Mouse (Mus musculus): ENCODE data around the gene Sipa1. TPM values are rescaled to one million over a fixed set of nuclear protein-coding genes. Genes with fewer than 3 reads are reported as not detected.

The Sipa1 gene
- 16.3 and 16.8 TPM in 2 replicates for polyA plus RNA-seq (2016; fragmentation: Nextera tagmentation; extraction: Ambion mirVana)

GRCm38 (mm10) chr19:5662981-5663913, at the start of gene Sipa1:
Sipa1 (minus strand) TSS chr19:5663707.
- 1% methylated on average over 32 of the region's 32 CpGs for WGBS
- peak within 1 kb of the TSS; percentile 56 for H3K9ac ChIP-seq
- H3K4me2 ChIP-seq = peak within 1 kb of the TSS; percentile 54
- H3K9me3 ChIP-seq = no peaks in the 10 kb centered on the region
- H3K36me3 ChIP-seq (replicated peaks) = peaks cover 39% of the 10 kb centered on the region
- no peaks in the 10 kb centered on the region for H3K27me3 ChIP-seq
- H3K4me3 ChIP-seq (replicated peaks) = peak within 1 kb of the TSS; percentile 39
- peak within 1 kb of the TSS; percentile 42; the same call in 1 of the 2 replicates for H3K27ac ChIP-seq
- peak; percentile 90 for ATAC-seq (ENCODE audit: low FRiP score)
- peaks cover 19% of the 10 kb centered on the region for H3K4me1 ChIP-seq

GRCm38 (mm10) chr19:5713255-5713654, 49.7 kb upstream of the Sipa1 start:
- Histone ChIP-seq H3K4me2 (no peak overlapping the region), H3K27me3 (0 out of 2 replicates have a peak, but pooled peaks cover 6% of the 10 kb centered on the region), H3K4me1 (peaks cover 26% of the 10 kb centered on the region), H3K9me3 (no peaks in the 10 kb centered on the region), H3K9ac (no peak overlapping the region), H3K4me3 (replicated peaks) (no peak overlapping the region), H3K27ac (no peak overlapping the region), H3K36me3 (replicated peaks) (peaks cover 70% of the 10 kb centered on the region)
- WGBS = 72% methylated on average over 5 of the region's 5 CpGs
- ATAC-seq (ENCODE audit: low FRiP score) = no peak

- Histone ChIP-seq H3K36me3 (replicated peaks) (peaks cover 73% of the 10 kb centered on the region), H3K27me3 (0 out of 2 replicates have a peak, but pooled peaks cover 6% of the 10 kb centered on the region), H3K4me1 (peaks cover 20% of the 10 kb centered on the region)
Observed at GRCm38 (mm10) chr19:5711907-5712460, 48.5 kb upstream of the Sipa1 start.

GRCm38 (mm10) chr19:5711218-5711617, 47.7 kb upstream of the Sipa1 start:
- Histone ChIP-seq H3K4me3 (replicated peaks) (no peak overlapping the region), H3K9me3 (no peaks in the 10 kb centered on the region), H3K4me1 (peaks cover 12% of the 10 kb centered on the region), H3K27me3 (0 out of 2 replicates have a peak, but pooled peaks cover 5% of the 10 kb centered on the region), H3K9ac (no peak overlapping the region), H3K4me2 (no peak overlapping the region), H3K36me3 (replicated peaks) (peaks cover 71% of the 10 kb centered on the region), H3K27ac (no peak overlapping the region)
- no peak for ATAC-seq (ENCODE audit: low FRiP score)
- WGBS = 1% methylated on average over 3 of the region's 3 CpGs

More at GRCm38 (mm10) chr19:5711907-5712460, 48.5 kb upstream of the Sipa1 start:
- no peak for ATAC-seq (ENCODE audit: low FRiP score)
- no peaks in the 10 kb centered on the region for H3K9me3 ChIP-seq
- 93% methylated on average over 14 of the region's 14 CpGs for WGBS
- no peak overlapping the region for H3K4me3 ChIP-seq (replicated peaks)
- H3K9ac ChIP-seq = peak overlapping the region; percentile 17; the same call in 1 of the 2 replicates
- no peak overlapping the region for H3K4me2 ChIP-seq
- no peak overlapping the region for H3K27ac ChIP-seq

- Histone ChIP-seq H3K27ac (no peak overlapping the region), H3K27me3 (no peaks in the 10 kb centered on the region), H3K4me1 (peaks cover 6% of the 10 kb centered on the region), H3K4me3 (replicated peaks) (no peak overlapping the region), H3K9ac (no peak overlapping the region), H3K36me3 (replicated peaks) (peaks cover 68% of the 10 kb centered on the region), H3K9me3 (no peaks in the 10 kb centered on the region), H3K4me2 (no peak overlapping the region)
- no peak for ATAC-seq (ENCODE audit: low FRiP score)
- 76% methylated on average over 8 of the region's 8 CpGs for WGBS
Observed at GRCm38 (mm10) chr19:5710581-5710980, 47.1 kb upstream of the Sipa1 start.

GRCm38 (mm10) chr19:5710068-5710467, 46.6 kb upstream of the Sipa1 start:
- no peak overlapping the region for H3K4me2 ChIP-seq
- ATAC-seq (ENCODE audit: low FRiP score) = no peak
- peaks cover 63% of the 10 kb centered on the region for H3K36me3 ChIP-seq (replicated peaks)
- no peaks in the 10 kb centered on the region for H3K9me3 ChIP-seq
- H3K27ac ChIP-seq = no peak overlapping the region
- H3K27me3 ChIP-seq = no peaks in the 10 kb centered on the region
- H3K9ac ChIP-seq = no peak overlapping the region
- no peak overlapping the region for H3K4me3 ChIP-seq (replicated peaks)
- peaks cover 1% of the 10 kb centered on the region; the same call in 1 of the 2 replicates for H3K4me1 ChIP-seq
- 96% methylated on average over 6 of the region's 6 CpGs for WGBS

GRCm38 (mm10) chr19:5704801-5705571, 41.5 kb upstream of the Sipa1 start:
- peaks cover 4% of the 10 kb centered on the region; the same call in 1 of the 2 replicates for H3K4me1 ChIP-seq
- H3K36me3 ChIP-seq (replicated peaks) = peaks cover 67% of the 10 kb centered on the region
- no peak overlapping the region for H3K4me3 ChIP-seq (replicated peaks)
- H3K27me3 ChIP-seq = no peaks in the 10 kb centered on the region
- H3K4me2 ChIP-seq = no peak overlapping the region
- H3K9me3 ChIP-seq = no peaks in the 10 kb centered on the region
- no peak overlapping the region for H3K9ac ChIP-seq
- WGBS = 52% methylated on average over 10 of the region's 10 CpGs
- 0 out of 2 replicates have a peak, but pooled peaks have one; percentile 40 for ATAC-seq (ENCODE audit: low FRiP score)
- H3K27ac ChIP-seq = no peak overlapping the region

- H3K4me1 ChIP-seq = peaks cover 4% of the 10 kb centered on the region; the same call in 1 of the 2 replicates
- no peaks in the 10 kb centered on the region for H3K9me3 ChIP-seq
- H3K4me2 ChIP-seq = no peak within 1 kb of the TSS
- H3K9ac ChIP-seq = no peak within 1 kb of the TSS
- no peak for ATAC-seq (ENCODE audit: low FRiP score)
- H3K36me3 ChIP-seq (replicated peaks) = peaks cover 68% of the 10 kb centered on the region
- H3K4me3 ChIP-seq (replicated peaks) = no peak within 1 kb of the TSS
- WGBS = 82% methylated on average over 17 of the region's 17 CpGs
- H3K27me3 ChIP-seq = no peaks in the 10 kb centered on the region
- H3K27ac ChIP-seq = peak within 1 kb of the TSS; percentile 67; the same call in 1 of the 2 replicates
Observed at GRCm38 (mm10) chr19:5704163-5704800, 40.8 kb upstream of the Sipa1 start, which contains the start of gene Kcnk7. Kcnk7 (plus strand) TSS chr19:5704367.

- H3K27me3 ChIP-seq = peaks cover 15% of the 10 kb centered on the region
- H3K36me3 ChIP-seq (replicated peaks) = peaks cover 83% of the 10 kb centered on the region
- H3K27ac ChIP-seq = no peak overlapping the region
- WGBS = 6% methylated on average over 41 of the region's 41 CpGs
- ATAC-seq (ENCODE audit: low FRiP score) = peak; percentile 73
- H3K4me3 ChIP-seq (replicated peaks) = peak overlapping the region; percentile 39
- H3K9ac ChIP-seq = peak overlapping the region; percentile 47
- peaks cover 40% of the 10 kb centered on the region for H3K4me1 ChIP-seq
- H3K4me2 ChIP-seq = peak overlapping the region; percentile 64
- no peaks in the 10 kb centered on the region for H3K9me3 ChIP-seq
Observed at GRCm38 (mm10) chr19:5695849-5696462, 32.4 kb upstream of the Sipa1 start.

GRCm38 (mm10) chr19:5693801-5694200, 30.3 kb upstream of the Sipa1 start:
- ATAC-seq (ENCODE audit: low FRiP score) = no peak
- Histone ChIP-seq H3K27me3 (peaks cover 15% of the 10 kb centered on the region), H3K9me3 (no peaks in the 10 kb centered on the region), H3K27ac (no peak overlapping the region), H3K9ac (peak overlapping the region; percentile 17; the same call in 1 of the 2 replicates), H3K4me2 (no peak overlapping the region), H3K4me3 (replicated peaks) (no peak overlapping the region), H3K4me1 (peaks cover 53% of the 10 kb centered on the region), H3K36me3 (replicated peaks) (peaks cover 65% of the 10 kb centered on the region)
- 89% methylated on average over 6 of the region's 6 CpGs for WGBS

- ATAC-seq (ENCODE audit: low FRiP score) = no peak
- Histone ChIP-seq H3K27ac (peak overlapping the region; percentile 36; the same call in 1 of the 2 replicates), H3K4me2 (peak overlapping the region; percentile 99; the same call in 1 of the 2 replicates), H3K4me1 (peaks cover 55% of the 10 kb centered on the region), H3K9ac (peak overlapping the region; percentile 89; the same call in 1 of the 2 replicates), H3K4me3 (replicated peaks) (no peak overlapping the region; the same call in 1 of the 2 replicates), H3K36me3 (replicated peaks) (peaks cover 56% of the 10 kb centered on the region), H3K27me3 (peaks cover 15% of the 10 kb centered on the region), H3K9me3 (no peaks in the 10 kb centered on the region)
- WGBS = 88% methylated on average over 10 of the region's 10 CpGs
Observed at GRCm38 (mm10) chr19:5692913-5693396, 29.4 kb upstream of the Sipa1 start.

Measured in forebrain, embryonic 12.5 days (tissue).